30 mouse cellular contexts compared by ENCODE assay signal in genomic region chr3:3829020-3829419, GRCm38 (mm10).
"Had no signal": no experiment of that assay in that cellular context is flagged by ENCODE, and none has a peak within 500 bp of the region (broad histone marks: within the 10 kb centered on the region; RNA-seq: fewer than 3 reads in every experiment).

No protein-coding gene starts in this region.

- H3K27ac ChIP-seq: limb, embryonic 10.5 days; limb, embryonic 12.5 days; limb, embryonic 13.5 days; limb, embryonic 15.5 days; liver, embryonic 12.5 days; liver, embryonic 13.5 days; liver, embryonic 14.5 days; liver, embryonic 15.5 days; lung, embryonic 15.5 days; macrophage; midbrain, embryonic 10.5 days; midbrain, embryonic 13.5 days; midbrain, embryonic 15.5 days; neural tube, embryonic 12.5 days had no signal

- DNase-seq: left cerebral cortex, postnatal 4 days; liver; liver, embryonic 13.5 days; liver, postnatal 0 days; lung, adult 18-20 months; lung, adult 2 months; lung, postnatal 10 days; lung, postnatal 14 days; lung, postnatal 36 days; lung, postnatal 4 days; midbrain, embryonic 14.5 days had no signal

- H3K27me3 ChIP-seq: limb, embryonic 12.5 days; limb, embryonic 13.5 days; limb, embryonic 15.5 days; liver, embryonic 12.5 days; liver, embryonic 13.5 days; liver, embryonic 15.5 days; lung, embryonic 15.5 days; megakaryocyte, embryonic 14.5 days; midbrain, embryonic 13.5 days; midbrain, embryonic 15.5 days; neural tube, embryonic 12.5 days had no signal

- H3K4me3 ChIP-seq: limb, embryonic 10.5 days; limb, embryonic 12.5 days; limb, embryonic 13.5 days; limb, embryonic 15.5 days; liver, embryonic 12.5 days; liver, embryonic 13.5 days; liver, embryonic 15.5 days; lung, embryonic 15.5 days; megakaryocyte, embryonic 14.5 days; midbrain, embryonic 10.5 days; midbrain, embryonic 13.5 days; midbrain, embryonic 15.5 days; myocyte; neural tube, embryonic 12.5 days had no signal

- H3K4me2 ChIP-seq: limb, embryonic 12.5 days; limb, embryonic 13.5 days; limb, embryonic 15.5 days; liver, embryonic 11.5 days; liver, embryonic 12.5 days; liver, embryonic 13.5 days; liver, embryonic 15.5 days; lung, embryonic 14.5 days; lung, embryonic 15.5 days; midbrain, embryonic 13.5 days; midbrain, embryonic 15.5 days; neural tube, embryonic 12.5 days had no signal

- H3K36me3 ChIP-seq: limb, embryonic 10.5 days; limb, embryonic 12.5 days; limb, embryonic 13.5 days; limb, embryonic 15.5 days; liver, embryonic 12.5 days; liver, embryonic 13.5 days; liver, embryonic 15.5 days; lung, embryonic 15.5 days; midbrain, embryonic 10.5 days; midbrain, embryonic 13.5 days; midbrain, embryonic 15.5 days; neural tube, embryonic 12.5 days had no signal

- H3K4me1 ChIP-seq: limb, embryonic 10.5 days; limb, embryonic 12.5 days; limb, embryonic 13.5 days; limb, embryonic 15.5 days; liver, embryonic 12.5 days; liver, embryonic 13.5 days; liver, embryonic 15.5 days; lung, embryonic 15.5 days; megakaryocyte, embryonic 14.5 days; midbrain, embryonic 10.5 days; midbrain, embryonic 13.5 days; midbrain, embryonic 15.5 days; neural tube, embryonic 12.5 days had no signal

- H3K9me3 ChIP-seq: limb, embryonic 10.5 days; limb, embryonic 13.5 days; limb, embryonic 15.5 days; liver, embryonic 12.5 days; liver, embryonic 15.5 days; lung, embryonic 15.5 days; midbrain, embryonic 13.5 days; midbrain, embryonic 15.5 days had no signal

- ATAC-seq: liver, embryonic 12.5 days; liver, postnatal 0 days; lung, postnatal 0 days; midbrain, embryonic 13.5 days; midbrain, embryonic 15.5 days; midbrain, embryonic 16.5 days had no signal

- H3K9ac ChIP-seq: limb, embryonic 12.5 days; limb, embryonic 13.5 days; limb, embryonic 15.5 days; liver, embryonic 12.5 days; liver, embryonic 13.5 days; liver, embryonic 14.5 days; liver, embryonic 15.5 days; liver, postnatal 0 days; lung, embryonic 14.5 days; lung, embryonic 15.5 days; midbrain, embryonic 13.5 days; midbrain, embryonic 15.5 days; neural tube, embryonic 12.5 days had no signal
